Mouse (Mus musculus): ENCODE measurements around the gene Peg10.

GRCm38 (mm10) chr6:4740511-4740910, 6.6 kb upstream of the Peg10 start:
- TF ChIP-seq POLR2A (IDR thresholded peaks at IDR 0.05; ENCODE audit: borderline replicate concordance, insufficient read depth, low read length) (no peak), CTCF (IDR thresholded peaks at IDR 0.05; ENCODE audit: borderline replicate concordance, insufficient read depth, low read depth, low read length) (no peak)

All from cerebellum, adult 2 months (tissue).